Mouse (Mus musculus) erythroblast, embryonic 14.5 days (primary cell): ENCODE measurements around the gene Gnas. TPM values are rescaled to one million over a fixed set of nuclear protein-coding genes. Genes with fewer than 3 reads are reported as not detected.

ENCODE experiments used
- H3K27me3 ChIP-seq: 2 replicates; pipeline ENCODE4 v1.6.1; 2012; ENCODE audit warnings: inconsistent platforms; ENCODE audit not compliant: control insufficient read depth
- H3K36me3 ChIP-seq: 2 replicates; pipeline ENCODE4 v1.6.1; 2012; ENCODE audit warnings: mild to moderate bottlenecking, inconsistent platforms; ENCODE audit not compliant: control insufficient read depth
- H3K4me1 ChIP-seq: 2 replicates; pipeline ENCODE4 v1.6.1; 2012; ENCODE audit warnings: inconsistent platforms; ENCODE audit not compliant: control insufficient read depth
- H3K4me3 ChIP-seq: replicated peaks from 2 replicates; pipeline ENCODE3; 2012; ENCODE audit warnings: moderate library complexity, mild to moderate bottlenecking, inconsistent platforms
- H3K9me3 ChIP-seq: 2 replicates; pipeline ENCODE4 v1.6.1; 2012; ENCODE audit warnings: low read length, inconsistent platforms, mixed read lengths; ENCODE audit not compliant: control insufficient read depth
- GATA1 ChIP-seq: IDR thresholded peaks from 2 replicates; pipeline ENCODE4 v1.6.1; 2012; ENCODE audit warnings: low read length, inconsistent platforms, mixed read lengths
- TAL1 ChIP-seq: IDR thresholded peaks from 3 replicates; pipeline ENCODE4 v1.6.1; 2012; ENCODE audit warnings: low read length, inconsistent platforms, mixed read lengths
- polyA plus RNA-seq: library from polyadenylated mRNA; stranded (reverse); fragments of >175 nt; gene quantifications from 2 replicates; pipeline ENCODE4 v1.2.3, GENCODE M21; 2012

The Gnas gene
- polyA plus RNA-seq, 1 experiment = 73.8 TPM

GRCm38 (mm10) chr2:174270416-174270815 is 13.7 kb upstream of the Gnas start:
- no peaks in the 10 kb centered on the region for H3K27me3 ChIP-seq
- peaks cover 75% of the 10 kb centered on the region for H3K36me3 ChIP-seq
- TF ChIP-seq TAL1 (no peak), GATA1 (no peak)
- H3K4me3 ChIP-seq = no peak overlapping the region
- H3K4me1 ChIP-seq = no peaks in the 10 kb centered on the region
- no peaks in the 10 kb centered on the region for H3K9me3 ChIP-seq

- no peaks in the 10 kb centered on the region for H3K4me1 ChIP-seq
- no peaks in the 10 kb centered on the region for H3K9me3 ChIP-seq
- no peak for TF ChIP-seq TAL1
- no peak for TF ChIP-seq GATA1
- H3K4me3 ChIP-seq = no peak overlapping the region
- H3K36me3 ChIP-seq = peaks cover 77% of the 10 kb centered on the region
- no peaks in the 10 kb centered on the region for H3K27me3 ChIP-seq
These were observed 12.7 kb upstream of the Gnas start for GRCm38 (mm10) chr2:174271459-174271858.

DNA sequence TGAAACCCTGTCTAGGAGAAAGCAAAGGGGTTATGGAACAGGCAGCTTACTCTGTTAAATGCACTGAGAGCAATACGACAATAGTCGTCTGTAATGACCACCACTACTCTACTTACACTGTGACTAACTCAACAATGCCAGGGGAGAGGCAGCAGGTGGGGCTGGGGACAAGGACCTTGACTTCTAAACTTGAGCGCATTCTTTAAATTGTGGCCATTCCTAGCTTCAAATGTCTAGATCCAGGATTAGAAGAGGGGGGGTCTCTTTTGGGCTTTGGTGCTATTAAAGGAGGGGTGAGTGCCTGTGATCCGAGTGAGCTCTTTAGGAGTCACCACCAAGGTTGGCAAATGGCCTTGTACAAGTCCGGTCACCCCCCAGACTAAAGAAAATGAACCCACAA is 11.0 kb upstream of the Gnas start:
- Histone ChIP-seq H3K9me3 (no peaks in the 10 kb centered on the region), H3K27me3 (no peaks in the 10 kb centered on the region), H3K4me1 (no peaks in the 10 kb centered on the region), H3K4me3 (no peak overlapping the region), H3K36me3 (peaks cover 73% of the 10 kb centered on the region)
- TF ChIP-seq GATA1 = no peak
- TF ChIP-seq TAL1 = no peak

- no peaks in the 10 kb centered on the region for H3K27me3 ChIP-seq
- H3K4me1 ChIP-seq = no peaks in the 10 kb centered on the region
- TF ChIP-seq TAL1 (no peak), GATA1 (no peak)
- H3K9me3 ChIP-seq = no peaks in the 10 kb centered on the region
- H3K4me3 ChIP-seq = no peak overlapping the region
- H3K36me3 ChIP-seq = peaks cover 67% of the 10 kb centered on the region
These were observed 10.2 kb upstream of the Gnas start for GRCm38 (mm10) chr2:174273961-174274360.

DNA sequence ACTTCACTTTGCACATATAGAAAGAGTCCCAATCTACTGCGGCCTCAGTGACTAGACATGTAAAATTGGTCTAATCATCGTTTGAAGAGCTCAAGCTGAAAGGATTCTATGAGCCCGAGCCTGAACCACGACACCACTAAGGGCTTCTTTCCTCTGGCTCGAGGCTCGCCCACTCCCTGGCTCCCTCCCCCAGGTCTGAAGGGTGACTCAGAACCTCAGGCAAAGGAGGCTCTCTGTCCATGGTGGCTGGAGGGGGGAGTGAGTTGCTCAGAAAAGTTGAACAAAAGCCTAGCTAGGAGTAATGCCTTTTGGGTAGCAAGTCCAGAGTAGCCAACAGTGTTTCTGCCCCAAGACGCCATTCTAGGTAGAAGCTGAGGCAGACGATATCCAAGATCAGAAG is 4.3 kb upstream of the Gnas start:
- Histone ChIP-seq H3K27me3 (peaks cover 18% of the 10 kb centered on the region), H3K4me1 (no peaks in the 10 kb centered on the region), H3K9me3 (peaks cover 8% of the 10 kb centered on the region), H3K36me3 (peaks cover 81% of the 10 kb centered on the region), H3K4me3 (no peak overlapping the region)
- TF ChIP-seq TAL1 (no peak), GATA1 (no peak)

GRCm38 (mm10) chr2:174283341-174283740 is 779 bp upstream of the Gnas start:
- Histone ChIP-seq H3K4me1 (no peaks in the 10 kb centered on the region), H3K36me3 (peaks cover 92% of the 10 kb centered on the region), H3K9me3 (peaks cover 33% of the 10 kb centered on the region), H3K4me3 (no peak overlapping the region), H3K27me3 (peaks cover 52% of the 10 kb centered on the region)
- TF ChIP-seq TAL1 = no peak
- TF ChIP-seq GATA1 = no peak

GRCm38 (mm10) chr2:174284807-174285457 is 812 bp downstream of the Gnas start:
- Histone ChIP-seq H3K4me3 (no peak overlapping the region), H3K36me3 (peaks cover 95% of the 10 kb centered on the region), H3K27me3 (peaks cover 61% of the 10 kb centered on the region), H3K4me1 (no peaks in the 10 kb centered on the region), H3K9me3 (peaks cover 33% of the 10 kb centered on the region)
- TF ChIP-seq GATA1 = no peak
- TF ChIP-seq TAL1 = no peak

DNA sequence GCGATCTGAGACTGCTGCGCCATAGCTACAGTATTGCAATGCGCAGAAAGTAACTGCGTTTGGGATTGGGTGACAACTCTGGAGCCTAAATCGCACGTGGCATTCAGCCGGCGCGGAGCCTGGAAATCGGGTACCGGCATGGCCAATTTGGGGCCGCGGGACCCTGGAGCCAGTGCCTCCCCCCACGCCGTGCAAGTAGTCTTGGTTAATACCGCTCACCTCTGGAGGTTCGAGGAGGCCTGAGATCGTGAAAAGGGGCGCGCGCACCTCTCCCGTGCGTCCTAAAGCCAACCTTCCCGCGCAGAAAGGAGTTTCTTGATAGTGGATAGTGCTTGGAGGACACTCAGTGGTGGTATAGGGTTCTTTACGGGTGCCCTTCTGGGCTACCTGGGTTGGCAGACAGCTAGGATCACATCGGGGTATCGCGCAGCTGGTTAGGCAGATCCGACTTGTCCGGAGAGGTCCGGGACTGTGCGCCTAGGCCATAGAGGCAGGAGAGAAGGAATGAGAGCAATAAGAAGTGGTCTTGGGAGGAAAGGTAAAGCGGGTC is 1.9 kb downstream of the Gnas start:
- Histone ChIP-seq H3K4me1 (peaks cover 2% of the 10 kb centered on the region; the same call in 1 of the 2 replicates), H3K27me3 (peaks cover 61% of the 10 kb centered on the region), H3K4me3 (no peak overlapping the region), H3K36me3 (peaks cover 93% of the 10 kb centered on the region), H3K9me3 (peaks cover 33% of the 10 kb centered on the region)
- no peak for TF ChIP-seq GATA1
- TF ChIP-seq TAL1 = no peak

DNA sequence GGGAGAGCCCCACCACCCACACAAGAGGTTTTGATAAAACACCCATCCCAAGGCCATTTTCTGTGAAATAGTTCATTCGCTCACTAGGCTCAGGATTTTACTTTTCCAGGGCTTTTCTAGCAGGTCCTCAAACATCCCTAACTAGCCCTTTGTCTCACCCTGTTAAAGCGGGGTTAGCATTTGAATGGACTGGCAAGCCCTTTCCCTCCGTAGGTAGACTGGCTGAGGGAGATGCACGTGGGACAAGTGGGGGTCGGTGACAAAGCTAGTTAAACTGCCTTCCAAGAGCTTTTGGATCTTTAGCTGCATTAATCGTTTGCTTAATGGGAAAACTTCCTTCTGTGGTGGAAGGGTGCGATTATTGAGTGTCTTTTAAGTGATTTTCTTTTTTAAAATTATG is 3.8 kb downstream of the Gnas start:
- no peak overlapping the region for H3K4me3 ChIP-seq
- peaks cover 33% of the 10 kb centered on the region for H3K9me3 ChIP-seq
- peaks cover 87% of the 10 kb centered on the region for H3K36me3 ChIP-seq
- no peak for TF ChIP-seq GATA1
- no peak for TF ChIP-seq TAL1
- peaks cover 61% of the 10 kb centered on the region for H3K27me3 ChIP-seq
- H3K4me1 ChIP-seq = peaks cover 19% of the 10 kb centered on the region
